Mouse (Mus musculus): ENCODE data around the gene Zfp422.

GRCm38 (mm10) chr6:116633741-116634695 lies 5.2 kb upstream of the Zfp422 start:
- TF ChIP-seq POLR2A (IDR thresholded peaks at IDR 0.05; ENCODE audit: borderline replicate concordance, insufficient read depth, low read length) (no peak), CTCF (IDR thresholded peaks at IDR 0.05; ENCODE audit: borderline replicate concordance, insufficient read depth, low read depth, low read length) (no peak)
